Mouse (Mus musculus): ENCODE measurements around the gene Alyref. TPM values are rescaled to one million over a fixed set of nuclear protein-coding genes. Genes with fewer than 3 reads are reported as not detected.

Alyref gene
- polyA plus RNA-seq, 1 experiment from 2014 or later, result 333 TPM

Small RNAs within 50 kb of the gene (microRNA-seq; reads per million reads assigned to microRNA genes)
- 0.61 reads per million for gene Mir6936 (ENCODE audit: borderline number of aligned reads)

Other genes with a start within 250 kb of the Alyref start
- gene Actg1, start 249.8 kb downstream of the Alyref start, polyA plus RNA-seq (2014; fragmentation: Nextera tagmentation; extraction: Ambion mirVana), result 1,448 and 1,508 TPM in 2 replicates
- gene Fscn2, start 236.8 kb downstream of the Alyref start, polyA plus RNA-seq (2014; fragmentation: Nextera tagmentation; extraction: Ambion mirVana), result 0.57 TPM in 1 of 2 replicates, not detected in the other
- gene Faap100, start 219.6 kb downstream of the Alyref start, polyA plus RNA-seq (2014; fragmentation: Nextera tagmentation; extraction: Ambion mirVana), result 24.2 and 29.6 TPM in 2 replicates
- gene Nploc4, start 160.7 kb downstream of the Alyref start, polyA plus RNA-seq (2014; fragmentation: Nextera tagmentation; extraction: Ambion mirVana), result 31.0 and 36.7 TPM in 2 replicates
- not detected in 2 replicates for gene Tspan10, start 155.7 kb downstream of the Alyref start, polyA plus RNA-seq (2014; fragmentation: Nextera tagmentation; extraction: Ambion mirVana)
- 0.24 TPM in 1 of 2 replicates, not detected in the other for gene Pde6g, start 144.9 kb downstream of the Alyref start, polyA plus RNA-seq (2014; fragmentation: Nextera tagmentation; extraction: Ambion mirVana)
- gene Oxld1, start 140.3 kb downstream of the Alyref start, polyA plus RNA-seq (2014; fragmentation: Nextera tagmentation; extraction: Ambion mirVana), result 16.9 and 19.6 TPM in 2 replicates
- 21.3 and 27.5 TPM in 2 replicates for gene Ccdc137, start 140.2 kb downstream of the Alyref start, polyA plus RNA-seq (2014; fragmentation: Nextera tagmentation; extraction: Ambion mirVana)
- gene Arl16, start 130.8 kb downstream of the Alyref start, polyA plus RNA-seq (2014; fragmentation: Nextera tagmentation; extraction: Ambion mirVana), result 43.6 and 48.4 TPM in 2 replicates
- gene Mrpl12, start 113.8 kb downstream of the Alyref start, polyA plus RNA-seq (2014; fragmentation: Nextera tagmentation; extraction: Ambion mirVana), result 222 and 232 TPM in 2 replicates
- 44.2 and 48.3 TPM in 2 replicates for gene Slc25a10, start 106.5 kb downstream of the Alyref start, polyA plus RNA-seq (2014; fragmentation: Nextera tagmentation; extraction: Ambion mirVana)
- gene Gcgr, start 67.7 kb downstream of the Alyref start, polyA plus RNA-seq (2014; fragmentation: Nextera tagmentation; extraction: Ambion mirVana), result 1.5 and 1.8 TPM in 2 replicates
- 157 and 168 TPM in 2 replicates for gene Mcrip1, start 48.6 kb downstream of the Alyref start, polyA plus RNA-seq (2014; fragmentation: Nextera tagmentation; extraction: Ambion mirVana)
- gene Ppp1r27, start 47.2 kb downstream of the Alyref start, polyA plus RNA-seq (2014; fragmentation: Nextera tagmentation; extraction: Ambion mirVana), result not detected in 2 replicates
- gene P4hb, start 25.1 kb downstream of the Alyref start, polyA plus RNA-seq (2014; fragmentation: Nextera tagmentation; extraction: Ambion mirVana), result 506 and 569 TPM in 2 replicates
- 468 and 477 TPM in 2 replicates for gene Arhgdia, start 16.7 kb downstream of the Alyref start, polyA plus RNA-seq (2014; fragmentation: Nextera tagmentation; extraction: Ambion mirVana)
- 200 and 201 TPM in 2 replicates for gene Anapc11, start 56 bp upstream of the Alyref start, polyA plus RNA-seq (2014; fragmentation: Nextera tagmentation; extraction: Ambion mirVana)
- gene Npb, start 10.1 kb upstream of the Alyref start, polyA plus RNA-seq (2014; fragmentation: Nextera tagmentation; extraction: Ambion mirVana), result 8.8 and 9.1 TPM in 2 replicates
- gene Pcyt2, start 19.6 kb upstream of the Alyref start, polyA plus RNA-seq (2014; fragmentation: Nextera tagmentation; extraction: Ambion mirVana), result 79.2 and 79.9 TPM in 2 replicates
- gene Sirt7, start 26.9 kb upstream of the Alyref start, polyA plus RNA-seq (2014; fragmentation: Nextera tagmentation; extraction: Ambion mirVana), result 18.8 and 22.5 TPM in 2 replicates
- gene Mafg, start 35.2 kb upstream of the Alyref start, polyA plus RNA-seq (2014; fragmentation: Nextera tagmentation; extraction: Ambion mirVana), result 19.4 and 20.2 TPM in 2 replicates
- gene Pycr1, start 45.4 kb upstream of the Alyref start, polyA plus RNA-seq (2014; fragmentation: Nextera tagmentation; extraction: Ambion mirVana), result 22.8 and 24.9 TPM in 2 replicates
- 8.1 and 12.3 TPM in 2 replicates for gene Myadml2, start 49.8 kb upstream of the Alyref start, polyA plus RNA-seq (2014; fragmentation: Nextera tagmentation; extraction: Ambion mirVana)
- 1.4 and 1.5 TPM in 2 replicates for gene Notum, start 62.8 kb upstream of the Alyref start, polyA plus RNA-seq (2014; fragmentation: Nextera tagmentation; extraction: Ambion mirVana)
- 93.9 and 103 TPM in 2 replicates for gene Aspscr1, start 74.6 kb upstream of the Alyref start, polyA plus RNA-seq (2014; fragmentation: Nextera tagmentation; extraction: Ambion mirVana)
- gene Cenpx, start 115.4 kb upstream of the Alyref start, polyA plus RNA-seq (2014; fragmentation: Nextera tagmentation; extraction: Ambion mirVana), result 114 and 129 TPM in 2 replicates
- 21.8 and 23.2 TPM in 2 replicates for gene Lrrc45, start 115.6 kb upstream of the Alyref start, polyA plus RNA-seq (2014; fragmentation: Nextera tagmentation; extraction: Ambion mirVana)
- gene Rac3, start 123.1 kb upstream of the Alyref start, polyA plus RNA-seq (2014; fragmentation: Nextera tagmentation; extraction: Ambion mirVana), result 1.7 and 3.0 TPM in 2 replicates
- gene Dcxr, start 128.9 kb upstream of the Alyref start, polyA plus RNA-seq (2014; fragmentation: Nextera tagmentation; extraction: Ambion mirVana), result 5.1 and 6.6 TPM in 2 replicates
- 0.36 and 1.0 TPM in 2 replicates for gene Cbr2, start 133.7 kb upstream of the Alyref start, polyA plus RNA-seq (2014; fragmentation: Nextera tagmentation; extraction: Ambion mirVana)
- 4.5 and 5.8 TPM in 2 replicates for gene Hmga1b, start 164.4 kb upstream of the Alyref start, polyA plus RNA-seq (2014; fragmentation: Nextera tagmentation; extraction: Ambion mirVana)
- gene Rfng, start 185.8 kb upstream of the Alyref start, polyA plus RNA-seq (2014; fragmentation: Nextera tagmentation; extraction: Ambion mirVana), result 15.0 and 16.5 TPM in 2 replicates
- 166 and 179 TPM in 2 replicates for gene Gps1, start 185.9 kb upstream of the Alyref start, polyA plus RNA-seq (2014; fragmentation: Nextera tagmentation; extraction: Ambion mirVana)
- gene Dus1l, start 198.0 kb upstream of the Alyref start, polyA plus RNA-seq (2014; fragmentation: Nextera tagmentation; extraction: Ambion mirVana), result 50.0 and 59.9 TPM in 2 replicates
- 33.9 and 42.6 TPM in 2 replicates for gene Fasn, start 226.2 kb upstream of the Alyref start, polyA plus RNA-seq (2014; fragmentation: Nextera tagmentation; extraction: Ambion mirVana)